Mouse (Mus musculus): Measurements from ENCODE around the gene Sipa1l2.

GRCm38 (mm10) chr8:125488747-125489146, 80.9 kb downstream of the Sipa1l2 start:
- TF ChIP-seq CTCF (IDR thresholded peaks at IDR 0.05; ENCODE audit: borderline replicate concordance, insufficient read depth, low read length) (no peak), POLR2A (IDR thresholded peaks at IDR 0.05; ENCODE audit: low read depth, low read length) (no peak)

Data from embryonic fibroblast, embryonic 13.5 days (primary cell).